Mouse (Mus musculus) liver, postnatal 0 days (tissue): ENCODE measurements around the gene Crygs. TPM values are rescaled to one million over a fixed set of nuclear protein-coding genes. Genes with fewer than 3 reads are reported as not detected.

Experiments
- ATAC-seq: fragments of 200-750 bp; cut with Nextera tagmentation; 2 replicates; pipeline ENCODE4 v1.8.0; 2017; ENCODE audit warnings: mild to moderate bottlenecking, moderate library complexity
- DNase-seq: peaks from one replicate; pipeline ENCODE4 v3.0.0-alpha.2; 2016
- H3K27ac ChIP-seq: fragments of 300-500 bp; sonication (generic); 2 replicates; pipeline ENCODE4 v1.5.1; 2014; ENCODE audit warnings: antibody characterized with exemption, moderate library complexity, mild to moderate bottlenecking, low read depth
- H3K27me3 ChIP-seq: fragments of 300-500 bp; sonication (generic); 2 replicates; pipeline ENCODE4 v1.6.1; 2014; ENCODE audit warnings: low read length, control low read depth, mixed read lengths; ENCODE audit not compliant: insufficient read depth
- H3K36me3 ChIP-seq: fragments of 300-500 bp; sonication (generic); replicated peaks from 2 replicates; pipeline ENCODE4 v1.6.1; 2014; ENCODE audit warnings: mild to moderate bottlenecking, control low read depth, low read length, moderate library complexity, mixed read lengths; ENCODE audit not compliant: insufficient read depth
- H3K4me1 ChIP-seq: fragments of 300-500 bp; sonication (generic); 2 replicates; pipeline ENCODE4 v1.6.1; 2014; ENCODE audit warnings: antibody characterized with exemption, mild to moderate bottlenecking, control low read depth; ENCODE audit not compliant: insufficient read depth
- H3K4me2 ChIP-seq: fragments of 300-500 bp; sonication (generic); 2 replicates; pipeline ENCODE4 v1.6.1; 2014; ENCODE audit warnings: low read depth, mild to moderate bottlenecking, low read length, moderate library complexity, mixed read lengths
- H3K4me3 ChIP-seq: fragments of 300-500 bp; sonication (generic); 2 replicates; pipeline ENCODE4 v1.5.1; 2014; ENCODE audit warnings: low read depth, low read length
- H3K9ac ChIP-seq: fragments of 300-500 bp; sonication (generic); replicated peaks from 2 replicates; pipeline ENCODE4 v1.6.1; 2014; ENCODE audit warnings: mild to moderate bottlenecking, moderate library complexity
- H3K9me3 ChIP-seq: fragments of 300-500 bp; sonication (generic); 2 replicates; pipeline ENCODE4 v1.6.1; 2016; ENCODE audit warnings: mild to moderate bottlenecking, control low read depth, low read length, mixed read lengths
- CTCF ChIP-seq: sonication (generic); IDR thresholded peaks from 2 replicates; pipeline ENCODE4 v1.5.1; 2016; ENCODE audit warnings: antibody characterized with exemption, low read depth
- EP300 ChIP-seq: IDR thresholded peaks from 2 replicates; pipeline ENCODE4 v1.6.1; 2016; ENCODE audit warnings: antibody characterized with exemption, low read depth, mild to moderate bottlenecking
- WGBS: fragments of 180-500 bp; shearing (Covaris S2); extraction: QIAGEN DNeasy Blood & Tissue Kit; methylation state at CpG from one replicate; pipeline ENCODE4 v1.1.7; 2014; ENCODE audit not compliant: insufficient replicate concordance; 5-methylcytosine and 5-hydroxymethylcytosine counted together
- polyA plus RNA-seq: library from polyadenylated mRNA; unstranded; fragments of >200 nt; fragmentation: Nextera tagmentation; extraction: Ambion mirVana; gene quantifications from 2 replicates; pipeline ENCODE4 v1.2.1, GENCODE M21; 2015

Crygs gene
- polyA plus RNA-seq, result not detected in 2 replicates

DNA sequence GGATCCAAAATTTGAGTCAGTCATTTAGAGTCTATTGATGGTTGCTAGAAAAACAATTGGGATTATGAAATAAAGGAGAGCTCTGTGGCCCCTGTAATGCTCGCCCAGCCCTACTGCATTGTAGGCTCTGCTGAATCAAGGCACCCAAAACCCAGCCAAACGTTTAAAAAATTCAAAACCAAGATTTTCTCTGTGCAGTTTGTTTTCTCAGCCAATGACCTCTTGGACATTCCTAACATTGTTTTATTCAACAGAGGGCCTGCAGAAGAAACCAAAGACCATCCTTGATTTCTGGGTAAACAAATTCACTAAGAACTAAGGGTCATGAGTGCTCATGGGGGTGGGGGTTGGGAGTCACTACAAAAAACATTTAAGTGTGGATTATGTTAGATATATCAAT, at the start of gene Crygs:
TSS of gene Crygs (minus strand) at position 101 of the 400 bp plus-strand sequence.
- no peak within 1 kb of the TSS for H3K4me2 ChIP-seq
- TF ChIP-seq CTCF, result no peak
- no peak for TF ChIP-seq EP300
- no peak within 1 kb of the TSS for H3K27ac ChIP-seq
- H3K27me3 ChIP-seq, result 0 out of 2 replicates have a peak, but pooled peaks cover 4% of the 10 kb centered on the region
- 50% methylated on average over 2 of the region's 2 CpGs for WGBS
- H3K4me3 ChIP-seq, result no peak within 1 kb of the TSS
- H3K4me1 ChIP-seq, result 0 out of 2 replicates have a peak, but pooled peaks cover 2% of the 10 kb centered on the region
- no peak for ATAC-seq
- no peak for DNase-seq
- H3K36me3 ChIP-seq, result peaks cover 10% of the 10 kb centered on the region
- no peaks in the 10 kb centered on the region for H3K9me3 ChIP-seq
- no peak within 1 kb of the TSS for H3K9ac ChIP-seq

DNA sequence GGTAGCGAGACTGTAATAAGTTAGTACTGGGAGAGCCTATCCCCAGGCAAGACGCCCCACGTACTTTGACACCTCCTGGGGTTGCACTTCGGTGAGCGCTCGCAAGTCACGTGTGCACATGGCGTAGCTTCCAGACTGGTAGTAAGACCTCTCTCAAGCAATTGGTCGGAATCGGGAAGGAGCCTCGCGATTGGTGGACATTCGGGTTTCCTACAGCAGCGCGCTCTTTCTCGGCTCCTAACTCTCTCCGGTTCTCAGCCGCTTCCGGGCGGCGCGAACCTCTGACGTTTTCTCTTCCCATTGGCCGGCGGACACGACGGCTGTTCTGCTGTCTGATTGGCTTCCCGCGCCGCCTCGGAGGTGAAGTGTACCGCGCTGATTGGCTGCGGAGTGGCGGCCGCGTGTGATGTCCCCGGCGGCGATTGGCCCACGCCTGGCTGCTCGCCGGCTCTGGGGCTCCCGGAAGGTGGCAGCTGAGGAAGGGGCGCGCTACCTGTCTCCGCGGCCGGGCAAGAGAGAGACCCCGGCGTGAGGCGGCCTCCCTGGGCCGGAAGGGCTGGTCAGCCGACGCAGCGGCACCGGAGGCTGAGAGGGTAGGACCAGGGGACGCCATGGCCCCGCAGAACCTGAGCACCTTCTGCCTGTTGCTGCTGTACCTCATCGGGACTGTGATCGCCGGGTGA, 46.2 kb upstream of the Crygs start, which contains the start of the genes Tbccd1 and Dnajb11:
TSS of gene Tbccd1 (minus strand) at position 239 of the 683 bp plus-strand sequence.
TSS of gene Dnajb11 (plus strand) at position 415 of the 683 bp plus-strand sequence.
- Histone ChIP-seq H3K4me1 (peaks cover 20% of the 10 kb centered on the region), H3K36me3 (peaks cover 17% of the 10 kb centered on the region), H3K9me3 (no peaks in the 10 kb centered on the region), H3K9ac (peak within 1 kb of the TSS; percentile 89), H3K4me3 (peak within 1 kb of the TSS; percentile 75), H3K4me2 (peak within 1 kb of the TSS; percentile 94), H3K27ac (peak within 1 kb of the TSS; percentile 98), H3K27me3 (no peaks in the 10 kb centered on the region)
- ATAC-seq (peak; percentile 97), DNase-seq (peak; percentile 99)
- TF ChIP-seq CTCF (no peak), EP300 (no peak)
- WGBS, result under 1% methylated on average over 62 of the region's 62 CpGs

DNA sequence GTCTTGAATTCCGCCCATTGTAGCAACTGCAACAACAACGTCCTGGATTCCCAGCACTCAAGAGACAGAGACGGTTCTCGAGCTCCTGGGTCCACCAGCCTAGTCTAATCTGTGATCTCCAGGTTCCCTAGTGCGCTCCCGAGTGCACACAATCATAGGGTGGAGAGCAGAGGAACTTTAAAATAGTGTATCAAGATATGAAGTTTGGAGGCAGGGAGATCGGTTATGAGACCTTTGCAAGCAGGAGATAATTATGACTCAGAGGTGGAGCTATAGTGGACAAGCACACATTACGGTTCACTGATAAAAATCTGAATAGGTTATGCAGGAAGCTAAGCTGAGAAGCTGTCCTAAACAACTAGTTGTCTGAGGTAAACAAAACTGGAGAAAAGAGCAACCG, 45.4 kb upstream of the Crygs start:
- 4% methylated on average over 9 of the region's 9 CpGs for WGBS
- Histone ChIP-seq H3K27ac (peak overlapping the region; percentile 98), H3K9ac (peak overlapping the region; percentile 69), H3K36me3 (peaks cover 11% of the 10 kb centered on the region), H3K9me3 (no peaks in the 10 kb centered on the region), H3K27me3 (no peaks in the 10 kb centered on the region), H3K4me3 (peak overlapping the region; percentile 75), H3K4me1 (peaks cover 24% of the 10 kb centered on the region), H3K4me2 (peak overlapping the region; percentile 94)
- TF ChIP-seq CTCF, result no peak
- peak; percentile 70 for TF ChIP-seq EP300
- ATAC-seq, result no peak
- DNase-seq, result peak; percentile 24

DNA sequence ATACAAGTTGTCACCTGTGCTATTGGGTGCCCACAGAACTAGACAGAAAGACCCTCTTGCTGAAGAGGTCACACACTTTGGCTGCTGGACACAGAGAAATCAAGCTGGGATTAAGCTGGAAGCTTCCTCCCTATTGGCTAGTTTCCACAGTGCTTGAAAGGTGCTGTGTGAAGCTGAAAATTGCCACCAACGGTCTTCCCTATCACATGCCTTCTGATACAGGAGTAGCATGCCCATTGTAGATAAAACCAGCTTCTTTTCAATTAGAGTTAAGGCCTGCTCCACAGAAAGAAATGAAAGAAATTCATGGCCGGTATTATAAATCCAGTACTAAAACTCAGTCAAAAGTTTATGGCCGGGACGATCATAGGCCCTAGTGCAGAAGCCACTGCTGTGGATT, 41.3 kb upstream of the Crygs start:
- Histone ChIP-seq H3K36me3 (peaks cover 22% of the 10 kb centered on the region), H3K27ac (no peak overlapping the region), H3K4me2 (peak overlapping the region; percentile 38), H3K9ac (no peak overlapping the region), H3K4me3 (no peak overlapping the region), H3K27me3 (no peaks in the 10 kb centered on the region), H3K4me1 (peaks cover 19% of the 10 kb centered on the region), H3K9me3 (no peaks in the 10 kb centered on the region)
- no peak for TF ChIP-seq CTCF
- TF ChIP-seq EP300, result peak; percentile 85
- 77% methylated on average over 4 of the region's 4 CpGs for WGBS
- no peak for DNase-seq
- ATAC-seq, result no peak

DNA sequence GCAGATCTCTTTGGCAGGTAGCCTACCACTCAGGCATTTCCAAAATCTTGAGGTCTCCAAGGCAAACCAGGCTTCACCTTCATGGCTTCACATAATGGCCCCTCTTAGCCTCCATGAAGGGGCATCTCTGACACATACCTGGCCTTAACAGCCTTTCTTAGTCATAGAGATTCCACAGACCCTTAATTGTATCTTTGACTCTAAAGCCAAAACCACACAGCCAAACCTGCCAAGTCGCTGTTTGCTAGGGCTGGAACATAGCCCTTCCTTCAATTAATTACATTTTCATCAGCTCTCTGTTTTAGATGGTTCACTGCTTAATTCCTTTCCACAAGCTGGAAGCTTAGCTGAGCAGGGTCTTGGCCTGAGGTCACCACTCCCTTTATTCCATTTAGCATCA, 37.0 kb upstream of the Crygs start:
- Histone ChIP-seq H3K4me1 (peaks cover 18% of the 10 kb centered on the region), H3K27ac (no peak overlapping the region), H3K4me3 (no peak overlapping the region), H3K9ac (no peak overlapping the region), H3K4me2 (no peak overlapping the region), H3K27me3 (no peaks in the 10 kb centered on the region), H3K36me3 (peaks cover 16% of the 10 kb centered on the region), H3K9me3 (no peaks in the 10 kb centered on the region)
- 91% methylated on average over 1 of the region's 1 CpGs for WGBS
- TF ChIP-seq CTCF (no peak), EP300 (no peak)
- DNase-seq (no peak), ATAC-seq (no peak)

DNA sequence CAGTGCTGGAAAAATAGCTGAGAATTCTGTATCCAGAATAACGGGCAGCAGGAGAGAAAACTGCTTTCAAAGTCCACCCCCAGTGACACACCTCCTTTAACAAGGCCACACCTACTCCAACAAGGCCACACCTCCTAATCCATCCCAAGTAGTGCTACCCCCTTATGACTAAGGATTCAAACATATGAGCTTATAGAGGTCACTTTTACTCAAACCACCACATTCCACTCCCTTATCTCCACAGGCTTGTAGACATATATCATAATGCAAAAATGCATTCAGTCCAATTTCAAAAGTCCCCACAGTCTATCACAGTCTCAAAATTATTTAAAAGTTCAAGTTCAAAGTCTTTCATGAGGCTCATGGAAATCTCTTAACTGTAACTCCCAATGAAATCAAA, 36.3 kb upstream of the Crygs start:
- no peak for DNase-seq
- Histone ChIP-seq H3K27ac (no peak overlapping the region), H3K4me1 (peaks cover 18% of the 10 kb centered on the region), H3K27me3 (no peaks in the 10 kb centered on the region), H3K9ac (no peak overlapping the region), H3K4me2 (no peak overlapping the region), H3K9me3 (no peaks in the 10 kb centered on the region), H3K4me3 (no peak overlapping the region), H3K36me3 (peaks cover 13% of the 10 kb centered on the region)
- ATAC-seq, result no peak
- no peak for TF ChIP-seq EP300
- TF ChIP-seq CTCF, result no peak
- WGBS, result 69% methylated on average over 1 of the region's 1 CpGs
